Mouse (Mus musculus) small intestine, adult 2 months (tissue): Measurements from ENCODE around the gene Prss40. TPM values are rescaled to one million over a fixed set of nuclear protein-coding genes. Genes with fewer than 3 reads are reported as not detected.
"Not testable (repeated sequence)": the region's sequence is repeated elsewhere in the genome, so short reads cannot be mapped to it uniquely, and the experiment has no call there.

Experiments
- H3K27ac ChIP-seq: fragments of 200-500 bp; 2 replicates; pipeline ENCODE4 v1.5.1; 2012; ENCODE audit warnings: low read depth, low read length, control low read depth, inconsistent platforms; ENCODE audit not compliant: insufficient read depth
- H3K27me3 ChIP-seq: fragments of 200-500 bp; 2 replicates; pipeline ENCODE4 v1.6.1; 2012; ENCODE audit warnings: mild to moderate bottlenecking, moderate library complexity, low read length, inconsistent platforms; ENCODE audit not compliant: control insufficient read depth, insufficient read depth
- H3K36me3 ChIP-seq: fragments of 200-500 bp; 2 replicates; pipeline ENCODE4 v1.6.1; 2012; ENCODE audit warnings: mild to moderate bottlenecking, low read length, control low read depth, inconsistent platforms; ENCODE audit not compliant: control insufficient read depth, insufficient read depth
- H3K4me1 ChIP-seq: fragments of 200-500 bp; 2 replicates; pipeline ENCODE4 v1.6.1; 2012; ENCODE audit warnings: low read length, inconsistent platforms, mixed read lengths; ENCODE audit not compliant: control insufficient read depth, insufficient read depth, insufficient read length
- H3K4me3 ChIP-seq: fragments of 200-500 bp; 2 replicates; pipeline ENCODE4 v1.5.1; 2012; ENCODE audit warnings: low read depth, mild to moderate bottlenecking, control low read depth, inconsistent platforms, low read length, moderate library complexity
- CTCF ChIP-seq: fragments of 200-500 bp; IDR thresholded peaks from 2 replicates; pipeline ENCODE4 v1.5.1; 2012; ENCODE audit warnings: low read depth, mild to moderate bottlenecking, control low read depth, inconsistent platforms, low read length, moderate library complexity, mixed read lengths; ENCODE audit not compliant: insufficient replicate concordance, insufficient read length; ENCODE audit errors: extremely low read depth
- POLR2A ChIP-seq: fragments of 200-500 bp; IDR thresholded peaks from 2 replicates; pipeline ENCODE4 v1.6.1; 2012; ENCODE audit warnings: low read depth, mild to moderate bottlenecking, control low read depth, inconsistent platforms, low read length, moderate library complexity
- WGBS: fragments of 180-500 bp; shearing (Covaris S2); methylation state at CpG from one replicate; pipeline ENCODE4 v1.1.7; 2018; 5-methylcytosine and 5-hydroxymethylcytosine counted together
- polyA plus RNA-seq: library from polyadenylated mRNA; depleted of rRNA; stranded (reverse); fragments of >200 nt; gene quantifications from 2 replicates; pipeline ENCODE4 v1.2.3, GENCODE M21; 2012

The Prss40 gene
- polyA plus RNA-seq, 1 experiment: not detected

GRCm38 (mm10) chr1:34523647-34524046, 37.1 kb downstream of the Prss40 start:
- no peaks in the 10 kb centered on the region for H3K4me1 ChIP-seq
- no peak overlapping the region for H3K4me3 ChIP-seq
- 75% methylated on average over 3 of the region's 3 CpGs for WGBS
- no peak for TF ChIP-seq POLR2A
- no peak for TF ChIP-seq CTCF
- no peak overlapping the region for H3K27ac ChIP-seq
- H3K36me3 ChIP-seq: no peaks in the 10 kb centered on the region
- no peaks in the 10 kb centered on the region for H3K27me3 ChIP-seq

GRCm38 (mm10) chr1:34522850-34523244, 37.9 kb downstream of the Prss40 start:
- TF ChIP-seq CTCF (no peak), POLR2A (no peak)
- Histone ChIP-seq H3K27ac (no peak overlapping the region), H3K4me1 (no peaks in the 10 kb centered on the region), H3K4me3 (no peak overlapping the region), H3K36me3 (no peaks in the 10 kb centered on the region), H3K27me3 (no peaks in the 10 kb centered on the region)
- WGBS: 61% methylated on average over 3 of the region's 3 CpGs

DNA sequence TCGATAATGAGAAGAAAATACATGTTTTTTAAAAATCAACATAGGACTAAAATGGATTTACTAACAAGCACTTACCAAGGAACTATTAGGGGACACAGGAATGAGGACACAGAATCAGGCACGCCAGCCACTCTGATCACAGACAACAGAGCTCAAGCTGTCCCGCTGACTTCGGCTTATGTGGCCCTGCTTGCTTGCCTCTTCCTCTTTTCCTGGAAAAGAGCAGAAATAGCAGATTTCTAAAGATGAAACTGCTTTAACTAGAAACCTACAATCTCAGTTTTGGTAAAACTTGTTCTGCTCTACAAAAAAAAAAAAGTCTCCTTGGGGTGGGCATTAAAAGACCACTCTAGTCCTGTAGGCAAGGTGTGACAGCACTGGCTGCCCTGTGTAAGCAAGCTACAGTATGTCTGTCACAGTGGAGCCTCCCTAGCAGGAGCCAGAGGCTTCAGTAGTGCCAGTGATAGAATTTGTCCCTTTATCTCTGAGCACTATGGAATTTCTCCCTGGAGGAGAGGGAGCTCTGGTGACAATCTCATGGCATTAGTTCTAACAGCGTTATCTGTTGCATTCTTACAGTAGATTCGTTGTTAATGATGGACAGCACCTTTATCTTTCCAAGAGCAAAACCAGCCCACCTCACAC, 38.4 kb downstream of the Prss40 start:
- 57% methylated on average over 6 of the region's 6 CpGs for WGBS
- Histone ChIP-seq H3K4me1 (no peaks in the 10 kb centered on the region), H3K27me3 (no peaks in the 10 kb centered on the region)

GRCm38 (mm10) chr1:34518259-34518658, 42.5 kb downstream of the Prss40 start:
- no peaks in the 10 kb centered on the region for H3K4me1 ChIP-seq
- H3K27me3 ChIP-seq: no peaks in the 10 kb centered on the region
- no peak for TF ChIP-seq POLR2A
- no peak for TF ChIP-seq CTCF
- no peak overlapping the region for H3K27ac ChIP-seq
- no peak overlapping the region for H3K4me3 ChIP-seq
- 68% methylated on average over 1 of the region's 1 CpGs for WGBS
- H3K36me3 ChIP-seq: no peaks in the 10 kb centered on the region

More for the DNA sequence above, 38.4 kb downstream of the Prss40 start:
- H3K36me3 ChIP-seq: no peaks in the 10 kb centered on the region
- H3K27ac ChIP-seq: no peak overlapping the region
- no peak overlapping the region for H3K4me3 ChIP-seq
- TF ChIP-seq POLR2A (no peak), CTCF (no peak)

GRCm38 (mm10) chr1:34517797-34518196, 42.9 kb downstream of the Prss40 start:
- not testable (repeated sequence) for H3K4me3 ChIP-seq, H3K4me1 ChIP-seq, H3K27me3 ChIP-seq, H3K27ac ChIP-seq, H3K36me3 ChIP-seq
- WGBS: 38% methylated on average over 1 of the region's 1 CpGs

DNA sequence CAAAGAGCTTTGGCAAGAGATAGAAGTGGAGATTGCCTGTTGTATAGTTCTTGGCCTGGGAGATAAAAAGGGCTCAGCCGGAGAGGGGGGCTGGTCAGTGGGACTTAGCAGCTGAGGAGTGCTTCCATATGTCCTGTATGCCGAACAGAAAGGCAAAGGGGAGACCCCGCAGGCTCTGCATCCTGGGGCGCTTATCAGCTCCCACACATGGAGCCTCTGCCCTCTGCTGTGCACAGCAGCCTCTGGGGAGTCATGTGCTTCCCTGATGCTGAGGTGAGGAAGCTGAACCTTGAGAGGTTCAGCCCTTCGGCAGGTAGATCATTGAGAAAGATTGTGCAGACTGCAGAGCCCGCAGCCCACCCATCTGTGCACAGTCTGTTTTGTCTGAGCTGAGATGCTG, 43.4 kb downstream of the Prss40 start:
- not testable (repeated sequence) for H3K4me3 ChIP-seq, H3K36me3 ChIP-seq, H3K27me3 ChIP-seq, H3K27ac ChIP-seq, H3K4me1 ChIP-seq
- 29% methylated on average over 6 of the region's 6 CpGs for WGBS

DNA sequence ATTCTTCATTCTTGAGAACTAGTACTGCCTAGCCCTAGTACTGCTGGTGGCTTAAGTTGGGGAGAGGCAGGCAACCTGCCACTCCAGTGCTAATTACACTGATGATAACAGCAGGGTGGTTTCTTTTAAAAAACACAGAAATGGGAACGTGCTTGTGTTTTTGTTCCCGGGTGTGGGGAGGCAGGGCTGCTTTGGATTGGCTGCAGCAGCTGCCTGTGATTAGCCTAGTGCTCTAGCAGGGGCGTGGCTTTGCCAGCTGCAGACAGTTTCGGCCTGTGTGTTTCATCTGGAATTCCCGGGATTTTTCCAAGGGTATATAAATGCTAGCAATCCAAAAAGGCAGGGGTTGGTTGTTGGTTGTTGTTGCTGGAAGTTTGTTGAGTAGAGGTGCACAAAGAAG, 44.1 kb downstream of the Prss40 start:
- no peak for TF ChIP-seq CTCF
- H3K4me1 ChIP-seq: no peaks in the 10 kb centered on the region
- 14% methylated on average over 5 of the region's 5 CpGs for WGBS

DNA sequence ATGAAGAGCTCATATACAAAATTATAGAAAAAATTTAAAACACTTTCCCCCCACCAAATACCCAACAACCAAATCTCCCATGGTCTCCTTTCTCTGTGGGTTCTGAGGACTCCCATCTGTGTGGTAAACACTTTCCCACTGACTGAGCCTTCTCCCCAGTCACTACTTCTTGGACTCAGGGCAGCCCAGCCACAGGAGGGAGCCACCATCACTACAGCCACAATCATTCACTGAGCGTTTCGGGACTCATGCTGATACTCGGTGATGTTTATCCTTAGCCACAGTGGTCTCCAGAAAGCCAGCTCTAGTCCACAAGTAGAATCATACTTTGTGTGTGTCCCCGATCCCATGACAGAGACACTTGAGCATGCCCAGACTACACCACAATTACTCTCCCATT, 47.7 kb downstream of the Prss40 start:
- TF ChIP-seq CTCF (no peak), POLR2A (no peak)
- no peaks in the 10 kb centered on the region for H3K36me3 ChIP-seq
- no peaks in the 10 kb centered on the region for H3K4me1 ChIP-seq
- H3K4me3 ChIP-seq: no peak overlapping the region
- H3K27me3 ChIP-seq: no peaks in the 10 kb centered on the region
- 80% methylated on average over 4 of the region's 4 CpGs for WGBS
- H3K27ac ChIP-seq: no peak overlapping the region

More for the DNA sequence above, 44.1 kb downstream of the Prss40 start:
- Histone ChIP-seq H3K4me3 (no peak overlapping the region), H3K27ac (no peak overlapping the region), H3K27me3 (no peaks in the 10 kb centered on the region), H3K36me3 (no peaks in the 10 kb centered on the region)
